ENCODE assay signal across 14 mouse cellular contexts in genomic region chr7:79523696-79524095, GRCm38 (mm10). TPM values are rescaled to one million over a fixed set of nuclear protein-coding genes. Genes with fewer than 3 reads are reported as not detected.
DNase-seq lines count a peak whose midpoint lies in the region; ATAC-seq and TF ChIP-seq lines count a peak whose summit lies in the region.
"Had no signal": no experiment of that assay in that cellular context is flagged by ENCODE, and none has a peak within 500 bp of the region (broad histone marks: within the 10 kb centered on the region; RNA-seq: fewer than 3 reads in every experiment).

No protein-coding gene starts in this region.

- no peaks in the 10 kb centered on the region for H3K27me3 ChIP-seq in forebrain, embryonic 13.5 days
- no peaks in the 10 kb centered on the region for H3K27me3 ChIP-seq in hindbrain, postnatal 0 days (ENCODE audit: insufficient read depth, low read length)
- no peaks in the 10 kb centered on the region; the same call in 1 of the 2 replicates for H3K27me3 ChIP-seq in neural tube, embryonic 13.5 days

- peaks cover 100% of the 10 kb centered on the region for H3K4me1 ChIP-seq in forebrain, embryonic 13.5 days
- peaks cover 55% of the 10 kb centered on the region for H3K4me1 ChIP-seq in hindbrain, postnatal 0 days (ENCODE audit: insufficient read depth, low read length)
- peaks cover 100% of the 10 kb centered on the region for H3K4me1 ChIP-seq in neural tube, embryonic 13.5 days (replicated peaks)
- no peaks in the 10 kb centered on the region for H3K4me1 ChIP-seq in lung, adult 2 months (ENCODE audit: control insufficient read depth, insufficient read depth, low read length)

- peak overlapping the region; percentile 61 for H3K9ac ChIP-seq in forebrain, embryonic 13.5 days
- no peak overlapping the region for H3K9ac ChIP-seq in hindbrain, postnatal 0 days (replicated peaks; ENCODE audit: low read length)
- peak overlapping the region; percentile 48 for H3K9ac ChIP-seq in neural tube, embryonic 13.5 days
- H3K9ac ChIP-seq: embryonic facial prominence, embryonic 13.5 days; intestine, embryonic 15.5 days; limb, embryonic 13.5 days had no signal

- H3K36me3 ChIP-seq in forebrain, embryonic 13.5 days (ENCODE audit: poor library complexity, severe bottlenecking): peaks cover 75% of the 10 kb centered on the region
- peaks cover 11% of the 10 kb centered on the region; the same call in 1 of the 2 replicates for H3K36me3 ChIP-seq in hindbrain, postnatal 0 days (ENCODE audit: insufficient read depth, low read length)
- peaks cover 45% of the 10 kb centered on the region for H3K36me3 ChIP-seq in neural tube, embryonic 13.5 days
- H3K36me3 ChIP-seq: embryonic facial prominence, embryonic 13.5 days; intestine, embryonic 15.5 days; limb, embryonic 13.5 days had no signal

- 0 out of 2 replicates have a peak overlapping the region, but pooled peaks have one; percentile 6 for H3K4me2 ChIP-seq in forebrain, embryonic 13.5 days
- H3K4me2 ChIP-seq in hindbrain, postnatal 0 days (ENCODE audit: low read depth, low read length): no peak overlapping the region
- H3K4me2 ChIP-seq in neural tube, embryonic 13.5 days: no peak overlapping the region
- H3K4me2 ChIP-seq: embryonic facial prominence, embryonic 13.5 days; heart, embryonic 11.5 days; intestine, embryonic 15.5 days; limb, embryonic 13.5 days had no signal

- no peak overlapping the region for H3K4me3 ChIP-seq in forebrain, embryonic 13.5 days
- no peak overlapping the region for H3K4me3 ChIP-seq in hindbrain, postnatal 0 days (ENCODE audit: low read length)
- H3K4me3 ChIP-seq in neural tube, embryonic 13.5 days: no peak overlapping the region
- no peak overlapping the region for H3K4me3 ChIP-seq in lung, adult 2 months (replicated peaks; ENCODE audit: extremely low read depth, low read depth, low read length)
- H3K4me3 ChIP-seq: embryonic facial prominence, embryonic 13.5 days; intestine, embryonic 15.5 days; limb, embryonic 13.5 days had no signal

- peak; percentile 31 for DNase-seq in cerebellum, adult 9-11 months
- no peak for DNase-seq in cerebellum, postnatal 25 days
- DNase-seq in hindbrain, postnatal 0 days (ENCODE audit: low spot score): no peak
- DNase-seq in thymus, postnatal 25 days: no peak
- no peak for DNase-seq in lung, adult 2 months
- no peak for DNase-seq in adrenal gland, adult 18-20 months (ENCODE audit: low spot score in 2 of 2)
- DNase-seq: kidney, postnatal 4 days; lung, postnatal 14 days had no signal

- WGBS in forebrain, embryonic 13.5 days: 48% methylated on average over 4 of the region's 4 CpGs
- 29% methylated on average over 4 of the region's 4 CpGs for WGBS in hindbrain, postnatal 0 days
- WGBS in neural tube, embryonic 13.5 days: 67% methylated on average over 4 of the region's 4 CpGs
- 58% methylated on average over 4 of the region's 4 CpGs for WGBS in lung, adult 2 months

- H3K9me3 ChIP-seq in forebrain, embryonic 13.5 days (replicated peaks): no peaks in the 10 kb centered on the region
- no peaks in the 10 kb centered on the region for H3K9me3 ChIP-seq in hindbrain, postnatal 0 days (ENCODE audit: low read length)
- H3K9me3 ChIP-seq in neural tube, embryonic 13.5 days: no peaks in the 10 kb centered on the region
- H3K9me3 ChIP-seq: embryonic facial prominence, embryonic 13.5 days; intestine, embryonic 15.5 days; limb, embryonic 13.5 days had no signal

- H3K27ac ChIP-seq in forebrain, embryonic 13.5 days: peak overlapping the region; percentile 100
- peak overlapping the region; percentile 97 for H3K27ac ChIP-seq in hindbrain, postnatal 0 days
- H3K27ac ChIP-seq in neural tube, embryonic 13.5 days (replicated peaks): peak overlapping the region; percentile 99
- H3K27ac ChIP-seq: embryonic facial prominence, embryonic 13.5 days; intestine, embryonic 15.5 days; limb, embryonic 13.5 days had no signal

- no peak for TF ChIP-seq POLR2A in lung, adult 2 months (IDR thresholded peaks at IDR 0.05; ENCODE audit: borderline replicate concordance, extremely low read depth, low read depth, low read length)

- ATAC-seq in forebrain, embryonic 13.5 days: no peak
- no peak for ATAC-seq in hindbrain, postnatal 0 days
- no peak for ATAC-seq in neural tube, embryonic 13.5 days (ENCODE audit: low read depth)
- ATAC-seq: intestine, embryonic 15.5 days had no signal

- TF ChIP-seq CTCF in hindbrain, postnatal 0 days (IDR thresholded peaks at IDR 0.05; ENCODE audit: low read depth): no peak
- TF ChIP-seq CTCF in lung, adult 2 months (IDR thresholded peaks at IDR 0.05; ENCODE audit: insufficient read depth, low read length): no peak

RNA-seq across cellular contexts. Expression of gene Polg, which starts 57.5 kb away (rescaled TPM):
- polyA plus RNA-seq in forebrain, embryonic 13.5 days (2015; fragmentation: Nextera tagmentation; extraction: Ambion mirVana): 29.7 and 30.4 TPM in 2 replicates
- 60.0 and 79.5 TPM in 2 replicates for total RNA-seq in hindbrain, postnatal 0 days (2014; rRNA removed)
- polyA plus RNA-seq in hindbrain, postnatal 0 days (2015; fragmentation: Nextera tagmentation; extraction: Ambion mirVana): 23.8 and 23.9 TPM in 2 replicates
- 28.2 and 28.6 TPM in 2 replicates for polyA plus RNA-seq in neural tube, embryonic 13.5 days (2015; fragmentation: Nextera tagmentation; extraction: Ambion mirVana)
- 57.5 and 61.4 TPM in 2 replicates for polyA plus RNA-seq in lung, adult 2 months (2012; rRNA removed)
- total RNA-seq in adrenal gland, adult 18-20 months (2021): 10 to 100 TPM; 63.5 to 79.3 TPM
